Mouse (Mus musculus) heart, adult 2 months (tissue): ENCODE results near the gene Zfp128.
"Not testable (repeated sequence)": the region's sequence is repeated elsewhere in the genome, so short reads cannot be mapped to it uniquely, and the experiment has no call there.

Experiments
- CTCF ChIP-seq: fragments of 200-600 bp; IDR thresholded peaks from 2 replicates; pipeline ENCODE4 v1.8.1; 2022; ENCODE audit warnings: antibody characterized with exemption, mild to moderate bottlenecking, moderate library complexity
- EP300 ChIP-seq: fragments of 200-500 bp; IDR thresholded peaks from 2 replicates; pipeline ENCODE4 v1.6.1; 2011; ENCODE audit warnings: low read depth, low read length, control low read depth; ENCODE audit not compliant: insufficient read depth
- POLR2A ChIP-seq: fragments of 200-500 bp; IDR thresholded peaks from 2 replicates; pipeline ENCODE4 v1.6.1; 2011; ENCODE audit warnings: mild to moderate bottlenecking, low read depth, low read length, control low read depth; ENCODE audit not compliant: insufficient read depth

- not testable (repeated sequence) for TF ChIP-seq POLR2A, CTCF, EP300
Observed at GRCm38 (mm10) chr7:12937254-12937803, 56.4 kb downstream of the Zfp128 start.
